Mouse (Mus musculus) CD8-positive naive resting alpha-beta T cell, adult 57 days (primary cell): ENCODE results near the gene Myh9. TPM values are rescaled to one million over a fixed set of nuclear protein-coding genes. Genes with fewer than 3 reads are reported as not detected.

Experiments used
- total RNA-seq: library from RNA; stranded (reverse); gene quantifications from one replicate; pipeline ENCODE4 v1.2.4, GENCODE M21; 2023

Gene Myh9
- total RNA-seq, result 1,257 TPM

GRCm38 (mm10) chr15:77842047-77842843 is at the start of gene Myh9:
TSS of gene Myh9 (minus strand) at chr15:77842175.

GRCm38 (mm10) chr15:77756848-77757247 is 85.1 kb downstream of the Myh9 start, which contains the start of gene Apol8:
TSS of gene Apol8 (minus strand) at chr15:77757003.

GRCm38 (mm10) chr15:77728739-77729138 is 113.2 kb downstream of the Myh9 start, which contains the start of gene Apol9b:
TSS of gene Apol9b (plus strand) at chr15:77729039.

Other genes with a start within 250 kb of the Myh9 start
- gene Apol10b, start 246.1 kb downstream of the Myh9 start, total RNA-seq, result 1.3 TPM
- not detected for gene Gm36245, start 242.9 kb downstream of the Myh9 start, total RNA-seq
- 8.4 TPM for gene Apol11b, start 198.9 kb downstream of the Myh9 start, total RNA-seq
- gene Apol7e, start 143.3 kb downstream of the Myh9 start, total RNA-seq, result 87.3 TPM
- gene Apol9b, start 113.1 kb downstream of the Myh9 start, total RNA-seq, result 4.7 TPM
- 13.4 TPM for gene Apol8, start 85.2 kb downstream of the Myh9 start, total RNA-seq
- 92.2 TPM for gene Txn2, start 86.8 kb upstream of the Myh9 start, total RNA-seq
- 3.3 TPM for gene Foxred2, start 114.5 kb upstream of the Myh9 start, total RNA-seq
- gene Eif3d, start 128.6 kb upstream of the Myh9 start, total RNA-seq, result 170 TPM